Mouse (Mus musculus) heart, adult 2 months (tissue): Measurements from ENCODE around the gene Oprd1.

Source experiments
- CTCF ChIP-seq: fragments of 200-600 bp; IDR thresholded peaks from 2 replicates; pipeline ENCODE4 v1.8.1; 2022; ENCODE audit warnings: antibody characterized with exemption, mild to moderate bottlenecking, moderate library complexity
- EP300 ChIP-seq: fragments of 200-500 bp; IDR thresholded peaks from 2 replicates; pipeline ENCODE4 v1.6.1; 2011; ENCODE audit warnings: low read depth, low read length, control low read depth; ENCODE audit not compliant: insufficient read depth
- POLR2A ChIP-seq: fragments of 200-500 bp; IDR thresholded peaks from 2 replicates; pipeline ENCODE4 v1.6.1; 2011; ENCODE audit warnings: mild to moderate bottlenecking, low read depth, low read length, control low read depth; ENCODE audit not compliant: insufficient read depth

- TF ChIP-seq POLR2A (no peak), CTCF (no peak), EP300 (no peak)
Observed at GRCm38 (mm10) chr4:132108221-132108620, 36.1 kb downstream of the Oprd1 start.
